Mouse (Mus musculus) E14TG2a.4 (cell line): ENCODE data around the gene Oxct1.

Experiments
- CTCF ChIP-seq: conservative IDR thresholded peaks from 2 replicates; pipeline ENCODE4 v1.5.1; 2014; ENCODE audit warnings: low read length
- NANOG ChIP-seq: IDR thresholded peaks from 2 replicates; pipeline ENCODE4 v1.6.1; 2014; ENCODE audit warnings: borderline replicate concordance, low read length, mixed read lengths
- POU5F1 ChIP-seq: IDR thresholded peaks from 2 replicates; pipeline ENCODE4 v1.6.1; 2014; ENCODE audit warnings: low read length, borderline replicate concordance

- TF ChIP-seq CTCF (no peak), NANOG (no peak), POU5F1 (no peak)
Measured at GRCm38 (mm10) chr15:3995448-3996266, 30.5 kb upstream of the Oxct1 start, which contains the start of gene AW549877.
